Mouse (Mus musculus): Measurements from ENCODE around the gene Trim6. TPM values are rescaled to one million over a fixed set of nuclear protein-coding genes. Genes with fewer than 3 reads are reported as not detected.

The Trim6 gene
- total RNA-seq, 2 experiments from 2014 or later: 0.28 to 0.33 TPM

Other genes with a start within 250 kb of the Trim6 start
- under 1 TPM; 0.07 to 0.09 TPM for gene Olfr635, start 247.6 kb upstream of the Trim6 start, total RNA-seq (2021)
- gene Olfr638, start 220.0 kb upstream of the Trim6 start, total RNA-seq (2021): not detected
- gene Olfr639, start 201.5 kb upstream of the Trim6 start, total RNA-seq (2021): under 1 TPM; 0.07 to 0.19 TPM
- not detected for gene Olfr640, start 193.2 kb upstream of the Trim6 start, total RNA-seq (2021)
- gene Olfr641, start 183.3 kb upstream of the Trim6 start, total RNA-seq (2021): not detected
- gene Olfr642, start 166.1 kb upstream of the Trim6 start, total RNA-seq (2021): not detected
- not detected for gene 4930516K23Rik, start 157.3 kb upstream of the Trim6 start, total RNA-seq (2021)
- gene Olfr644, start 146.9 kb upstream of the Trim6 start, total RNA-seq (2021): not detected
- gene Olfr645, start 133.3 kb upstream of the Trim6 start, total RNA-seq (2021): not detected
- not detected for gene Olfr646, start 113.9 kb upstream of the Trim6 start, total RNA-seq (2021)
- gene Ubqln5, start 89.0 kb upstream of the Trim6 start, total RNA-seq (2021): not detected
- not detected for gene Olfr643, start 81.4 kb upstream of the Trim6 start, total RNA-seq (2021)
- gene Ubqln3, start 75.5 kb upstream of the Trim6 start, total RNA-seq (2021): not detected
- not detected for gene Ubqlnl, start 68.2 kb upstream of the Trim6 start, total RNA-seq (2021)
- gene Olfm5, start 54.0 kb upstream of the Trim6 start, total RNA-seq (2021): not detected
- gene Olfr648, start 35.4 kb upstream of the Trim6 start, total RNA-seq (2021): under 1 TPM; 0.17 to 0.44 TPM
- not detected for gene Olfr649, start 22.8 kb upstream of the Trim6 start, total RNA-seq (2021)
- 1 to 10 TPM in 1 of 2 experiments, under 1 TPM in 1; 0.76 to 1.0 TPM for gene Trim34a, start 25.7 kb downstream of the Trim6 start, total RNA-seq (2021)
- under 1 TPM; 0.25 to 0.55 TPM for gene Trim5, start 69.3 kb downstream of the Trim6 start, total RNA-seq (2021)
- 1 to 10 TPM; 2.0 to 2.1 TPM for gene Trim12a, start 96.7 kb downstream of the Trim6 start, total RNA-seq (2021)
- not detected for gene Trim34b, start 110.7 kb downstream of the Trim6 start, total RNA-seq (2021)
- 1 to 10 TPM; 1.5 to 2.0 TPM for gene Trim12c, start 134.6 kb downstream of the Trim6 start, total RNA-seq (2021)
- not detected for gene Trim30b, start 151.1 kb downstream of the Trim6 start, total RNA-seq (2021)
- not detected for gene Trim30c, start 182.0 kb downstream of the Trim6 start, total RNA-seq (2021)
- gene Trim30a, start 246.4 kb downstream of the Trim6 start, total RNA-seq (2021): under 1 TPM; 0.52 to 0.74 TPM

Data from layer of hippocampus, postnatal 14 days (tissue).